Mouse (Mus musculus): Measurements from ENCODE around the gene Lcmt2.

Gene Lcmt2

GRCm38 (mm10) chr2:121115418-121115817 is 25.0 kb downstream of the Lcmt2 start:
- no peak for DNase-seq (ENCODE audit: low spot score)

- no peak for DNase-seq (ENCODE audit: low spot score)
These were observed 30.8 kb downstream of the Lcmt2 start, which contains the start of gene Tgm7 for GRCm38 (mm10) chr2:121109695-121110094. Gene Tgm7, minus strand, starts transcription at chr2:121109795.

- DNase-seq (ENCODE audit: low spot score): no peak
These were observed 34.5 kb downstream of the Lcmt2 start for GRCm38 (mm10) chr2:121105940-121106339.

DNA sequence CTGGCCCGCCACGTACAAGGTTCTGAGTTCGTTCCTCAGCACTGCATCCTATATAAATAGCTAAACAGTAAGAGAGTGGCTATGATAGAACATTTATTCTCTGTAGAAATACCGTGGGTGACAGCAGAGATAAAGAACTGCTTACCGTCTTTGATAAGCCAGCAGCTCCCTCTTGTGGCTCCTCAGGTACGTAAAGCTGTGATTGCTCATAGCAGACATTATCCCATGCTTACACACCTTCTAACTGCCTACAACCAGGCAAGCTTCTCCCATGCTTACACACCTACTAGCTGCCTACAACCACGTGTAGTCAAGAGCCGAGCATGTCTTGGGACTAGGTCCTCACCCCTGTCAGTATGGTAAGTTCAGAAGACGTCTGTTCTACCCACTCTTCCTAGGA is 38.4 kb downstream of the Lcmt2 start:
- peak; percentile 80 for DNase-seq (ENCODE audit: low spot score)

DNA sequence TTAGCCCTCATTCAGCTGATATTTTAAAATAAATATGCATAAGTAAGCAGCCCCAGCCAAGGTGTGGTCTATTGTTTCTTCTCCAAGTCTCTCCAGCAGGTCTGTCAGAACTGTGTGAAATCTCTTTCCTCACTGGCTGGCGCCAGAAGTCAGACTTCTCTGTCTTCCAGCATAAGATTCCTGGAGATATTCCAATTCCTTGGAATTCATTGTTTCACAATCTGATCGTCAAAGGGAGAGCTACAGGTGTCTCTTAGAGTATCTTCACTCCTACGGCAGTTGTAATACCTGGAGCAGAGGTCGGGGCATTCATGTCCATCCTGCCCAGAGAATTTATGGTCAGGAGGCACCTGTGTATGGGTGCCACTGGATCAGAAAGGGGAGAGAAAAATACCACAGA is 50.7 kb downstream of the Lcmt2 start:
- no peak for DNase-seq (ENCODE audit: low spot score)

DNA sequence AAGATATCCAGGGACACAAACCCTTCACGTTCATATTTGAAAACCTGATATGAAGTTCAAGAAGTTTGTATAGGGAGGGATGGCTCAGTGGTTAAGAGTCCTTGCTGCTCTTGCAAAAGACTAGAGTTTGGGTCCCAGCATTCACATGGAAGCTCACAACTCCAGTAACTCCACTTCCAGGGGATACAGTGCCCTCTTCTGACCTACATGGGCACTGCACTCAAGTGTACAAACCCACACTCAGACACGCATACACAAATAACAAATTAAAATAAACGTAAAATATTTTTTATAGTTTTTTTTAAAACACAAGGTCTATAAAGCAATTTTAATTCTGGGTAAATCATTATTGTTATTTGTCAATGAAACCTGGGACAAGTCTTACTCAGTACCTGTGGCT is 51.9 kb downstream of the Lcmt2 start:
- no peak for DNase-seq (ENCODE audit: low spot score)

GRCm38 (mm10) chr2:121085480-121086185 is 54.8 kb downstream of the Lcmt2 start, which contains the start of gene Tgm5:
Gene Tgm5, minus strand, starts transcription at chr2:121085841.
- DNase-seq (ENCODE audit: low spot score): peak; percentile 37

- DNase-seq (ENCODE audit: low spot score): no peak
These were observed 57.8 kb downstream of the Lcmt2 start for GRCm38 (mm10) chr2:121082626-121083025.

Data from adipocyte (in vitro differentiated cells).